Mouse (Mus musculus) liver, embryonic 13.5 days (tissue): ENCODE data around the gene H2-DMb2. TPM values are rescaled to one million over a fixed set of nuclear protein-coding genes. Genes with fewer than 3 reads are reported as not detected.
A peak's percentile ranks its signal among the peaks of the same experiment; 100 is the strongest.

Source experiments
- ATAC-seq: fragments of 200-750 bp; cut with Nextera tagmentation; 2 replicates; pipeline ENCODE4 v1.8.0; 2017; ENCODE audit warnings: low read depth, mild to moderate bottlenecking, moderate number of reproducible peaks, moderate library complexity
- DNase-seq: peaks from one replicate; pipeline ENCODE4 v3.0.0; 2022
- H3K27ac ChIP-seq: fragments of 300-500 bp; sonication (generic); 2 replicates; pipeline ENCODE4 v1.5.1; 2015; ENCODE audit warnings: moderate library complexity, mild to moderate bottlenecking, inconsistent platforms
- H3K27me3 ChIP-seq: fragments of 300-500 bp; sonication (generic); 2 replicates; pipeline ENCODE4 v1.6.1; 2015; ENCODE audit warnings: mild to moderate bottlenecking, inconsistent platforms
- H3K36me3 ChIP-seq: fragments of 300-500 bp; sonication (generic); 2 replicates; pipeline ENCODE4 v1.6.1; 2015; ENCODE audit warnings: mild to moderate bottlenecking, inconsistent platforms
- H3K4me1 ChIP-seq: fragments of 300-500 bp; sonication (generic); replicated peaks from 2 replicates; pipeline ENCODE4 v1.6.1; 2015; ENCODE audit warnings: inconsistent platforms
- H3K4me2 ChIP-seq: fragments of 300-500 bp; sonication (generic); 2 replicates; pipeline ENCODE4 v1.6.1; 2015; ENCODE audit warnings: inconsistent platforms, mild to moderate bottlenecking, moderate library complexity
- H3K4me3 ChIP-seq: fragments of 300-500 bp; sonication (generic); replicated peaks from 2 replicates; pipeline ENCODE4 v1.5.1; 2015; ENCODE audit warnings: mild to moderate bottlenecking, inconsistent platforms
- H3K9ac ChIP-seq: fragments of 300-500 bp; sonication (generic); 2 replicates; pipeline ENCODE4 v1.6.1; 2015; ENCODE audit warnings: mild to moderate bottlenecking, inconsistent platforms
- H3K9me3 ChIP-seq: fragments of 300-500 bp; sonication (generic); replicated peaks from 2 replicates; pipeline ENCODE4 v1.6.1; 2016; ENCODE audit warnings: inconsistent platforms
- WGBS: fragments of 180-500 bp; shearing (Covaris S2); methylation state at CpG from one replicate; pipeline ENCODE4 v1.1.7; 2015; ENCODE audit not compliant: insufficient replicate concordance; 5-methylcytosine and 5-hydroxymethylcytosine counted together
- polyA plus RNA-seq: library from polyadenylated mRNA; unstranded; fragments of >200 nt; fragmentation: Nextera tagmentation; extraction: Ambion mirVana; gene quantifications from 2 replicates; pipeline ENCODE4 v1.2.1, GENCODE M21; 2015

H2-DMb2 gene
- polyA plus RNA-seq, 1 experiment from 2014 or later = 0.31 TPM

- WGBS = under 1% methylated on average over 46 of the region's 46 CpGs
- Histone ChIP-seq H3K4me1 (peaks cover 29% of the 10 kb centered on the region), H3K27me3 (peaks cover 66% of the 10 kb centered on the region), H3K9ac (peak within 1 kb of the TSS; percentile 74), H3K9me3 (no peaks in the 10 kb centered on the region), H3K4me3 (peak within 1 kb of the TSS; percentile 65), H3K36me3 (no peaks in the 10 kb centered on the region), H3K4me2 (peak within 1 kb of the TSS; percentile 92), H3K27ac (peak within 1 kb of the TSS; percentile 59)
- peak; percentile 88 for ATAC-seq
- DNase-seq = peak; percentile 82
Measured at GRCm38 (mm10) chr17:34187261-34187916, 44.3 kb downstream of the H2-DMb2 start, which contains the start of the genes Tap1 and Psmb9. Tap1 (plus strand) TSS chr17:34187553. Psmb9 (minus strand) TSS chr17:34187764.

GRCm38 (mm10) chr17:34188010-34188409, 44.9 kb downstream of the H2-DMb2 start:
- 1% methylated on average over 20 of the region's 20 CpGs for WGBS
- H3K36me3 ChIP-seq = no peaks in the 10 kb centered on the region
- DNase-seq (no peak), ATAC-seq (peak; percentile 22; the same call in 1 of the 2 replicates)
- peaks cover 29% of the 10 kb centered on the region for H3K4me1 ChIP-seq
- H3K4me3 ChIP-seq = peak overlapping the region; percentile 65
- H3K27ac ChIP-seq = peak overlapping the region; percentile 59; the same call in 1 of the 2 replicates
- peak overlapping the region; percentile 74 for H3K9ac ChIP-seq
- peak overlapping the region; percentile 92 for H3K4me2 ChIP-seq
- peaks cover 72% of the 10 kb centered on the region for H3K27me3 ChIP-seq
- no peaks in the 10 kb centered on the region for H3K9me3 ChIP-seq

GRCm38 (mm10) chr17:34188986-34189385, 45.9 kb downstream of the H2-DMb2 start:
- H3K9me3 ChIP-seq = no peaks in the 10 kb centered on the region
- peaks cover 73% of the 10 kb centered on the region for H3K27me3 ChIP-seq
- DNase-seq (no peak), ATAC-seq (no peak)
- H3K9ac ChIP-seq = no peak overlapping the region
- H3K4me3 ChIP-seq = no peak overlapping the region
- no peak overlapping the region for H3K4me2 ChIP-seq
- H3K27ac ChIP-seq = no peak overlapping the region
- WGBS = 69% methylated on average over 6 of the region's 6 CpGs
- peaks cover 25% of the 10 kb centered on the region for H3K4me1 ChIP-seq
- no peaks in the 10 kb centered on the region for H3K36me3 ChIP-seq

- no peak for ATAC-seq
- WGBS = 26% methylated on average over 16 of the region's 16 CpGs
Measured at GRCm38 (mm10) chr17:34192852-34193251, 49.7 kb downstream of the H2-DMb2 start.

GRCm38 (mm10) chr17:34193468-34193867, 50.4 kb downstream of the H2-DMb2 start:
- Histone ChIP-seq H3K27me3 (peaks cover 83% of the 10 kb centered on the region), H3K36me3 (no peaks in the 10 kb centered on the region), H3K4me3 (no peak overlapping the region), H3K9me3 (no peaks in the 10 kb centered on the region), H3K27ac (no peak overlapping the region), H3K9ac (no peak overlapping the region), H3K4me1 (peaks cover 20% of the 10 kb centered on the region), H3K4me2 (no peak overlapping the region)
- WGBS = 41% methylated on average over 8 of the region's 8 CpGs
- DNase-seq = no peak
- ATAC-seq = no peak

More at GRCm38 (mm10) chr17:34192852-34193251, 49.7 kb downstream of the H2-DMb2 start:
- no peak overlapping the region for H3K27ac ChIP-seq
- H3K4me1 ChIP-seq = peaks cover 21% of the 10 kb centered on the region
- H3K36me3 ChIP-seq = no peaks in the 10 kb centered on the region
- H3K4me2 ChIP-seq = no peak overlapping the region
- DNase-seq = no peak
- H3K9ac ChIP-seq = no peak overlapping the region
- peaks cover 83% of the 10 kb centered on the region for H3K27me3 ChIP-seq
- no peak overlapping the region for H3K4me3 ChIP-seq
- H3K9me3 ChIP-seq = no peaks in the 10 kb centered on the region

- no peak overlapping the region for H3K27ac ChIP-seq
- ATAC-seq = no peak
- H3K4me3 ChIP-seq = no peak overlapping the region
- WGBS = 68% methylated on average over 4 of the region's 4 CpGs
- no peak for DNase-seq
- H3K27me3 ChIP-seq = peaks cover 85% of the 10 kb centered on the region
- no peaks in the 10 kb centered on the region for H3K9me3 ChIP-seq
- H3K9ac ChIP-seq = no peak overlapping the region
- peaks cover 24% of the 10 kb centered on the region for H3K4me1 ChIP-seq
- H3K4me2 ChIP-seq = no peak overlapping the region
- H3K36me3 ChIP-seq = no peaks in the 10 kb centered on the region
Measured at GRCm38 (mm10) chr17:34194723-34195122, 51.6 kb downstream of the H2-DMb2 start.

- no peak overlapping the region for H3K4me3 ChIP-seq
- ATAC-seq = no peak
- DNase-seq = no peak
- H3K4me1 ChIP-seq = peaks cover 24% of the 10 kb centered on the region
- no peaks in the 10 kb centered on the region for H3K9me3 ChIP-seq
- H3K9ac ChIP-seq = no peak overlapping the region
- H3K27me3 ChIP-seq = peaks cover 85% of the 10 kb centered on the region
- no peaks in the 10 kb centered on the region for H3K36me3 ChIP-seq
- 11% methylated on average over 12 of the region's 12 CpGs for WGBS
- no peak overlapping the region for H3K27ac ChIP-seq
- no peak overlapping the region for H3K4me2 ChIP-seq
Measured at GRCm38 (mm10) chr17:34196491-34196890, 53.4 kb downstream of the H2-DMb2 start.

GRCm38 (mm10) chr17:34196941-34197894, 54.1 kb downstream of the H2-DMb2 start, which contains the start of gene Psmb8:
Psmb8 (plus strand) TSS chr17:34197721.
- no peaks in the 10 kb centered on the region for H3K9me3 ChIP-seq
- ATAC-seq = peak; percentile 30; the same call in 1 of the 2 replicates
- H3K4me1 ChIP-seq = peaks cover 24% of the 10 kb centered on the region
- H3K9ac ChIP-seq = peak within 1 kb of the TSS; percentile 59; the same call in 1 of the 2 replicates
- H3K27me3 ChIP-seq = peaks cover 78% of the 10 kb centered on the region
- no peak within 1 kb of the TSS for H3K27ac ChIP-seq
- 4% methylated on average over 41 of the region's 41 CpGs for WGBS
- no peaks in the 10 kb centered on the region for H3K36me3 ChIP-seq
- DNase-seq = peak; percentile 25
- H3K4me3 ChIP-seq = peak within 1 kb of the TSS; percentile 59
- H3K4me2 ChIP-seq = peak within 1 kb of the TSS; percentile 68

- DNase-seq = no peak
- ATAC-seq = no peak
- no peaks in the 10 kb centered on the region for H3K36me3 ChIP-seq
- H3K4me3 ChIP-seq = peak overlapping the region; percentile 59
- peak overlapping the region; percentile 59; the same call in 1 of the 2 replicates for H3K9ac ChIP-seq
- WGBS = 1% methylated on average over 32 of the region's 32 CpGs
- H3K27ac ChIP-seq = no peak overlapping the region
- peaks cover 24% of the 10 kb centered on the region for H3K4me1 ChIP-seq
- peaks cover 70% of the 10 kb centered on the region for H3K27me3 ChIP-seq
- peak overlapping the region; percentile 68 for H3K4me2 ChIP-seq
- no peaks in the 10 kb centered on the region for H3K9me3 ChIP-seq
Measured at GRCm38 (mm10) chr17:34197904-34198520, 54.9 kb downstream of the H2-DMb2 start.

- Histone ChIP-seq H3K4me1 (peaks cover 24% of the 10 kb centered on the region), H3K4me2 (peak overlapping the region; percentile 68), H3K4me3 (peak overlapping the region; percentile 59), H3K9me3 (no peaks in the 10 kb centered on the region), H3K27ac (no peak overlapping the region), H3K9ac (peak overlapping the region; percentile 59; the same call in 1 of the 2 replicates), H3K36me3 (no peaks in the 10 kb centered on the region), H3K27me3 (peaks cover 66% of the 10 kb centered on the region)
- DNase-seq (no peak), ATAC-seq (no peak)
- WGBS = 6% methylated on average over 11 of the region's 11 CpGs
Measured at GRCm38 (mm10) chr17:34198521-34198912, 55.4 kb downstream of the H2-DMb2 start.
